Mouse (Mus musculus) spleen, adult 2 months (tissue): ENCODE data around the gene Nr2e1.

Source experiments
- CTCF ChIP-seq: fragments of 200-500 bp; IDR thresholded peaks from 2 replicates; pipeline ENCODE4 v1.5.1; 2011; ENCODE audit warnings: mild to moderate bottlenecking, inconsistent platforms; ENCODE audit not compliant: insufficient read depth, insufficient read length, insufficient replicate concordance; ENCODE audit errors: extremely low read depth
- POLR2A ChIP-seq: fragments of 200-500 bp; IDR thresholded peaks from 2 replicates; pipeline ENCODE4 v1.6.1; 2011; ENCODE audit warnings: low read depth, low read length, inconsistent platforms

DNA sequence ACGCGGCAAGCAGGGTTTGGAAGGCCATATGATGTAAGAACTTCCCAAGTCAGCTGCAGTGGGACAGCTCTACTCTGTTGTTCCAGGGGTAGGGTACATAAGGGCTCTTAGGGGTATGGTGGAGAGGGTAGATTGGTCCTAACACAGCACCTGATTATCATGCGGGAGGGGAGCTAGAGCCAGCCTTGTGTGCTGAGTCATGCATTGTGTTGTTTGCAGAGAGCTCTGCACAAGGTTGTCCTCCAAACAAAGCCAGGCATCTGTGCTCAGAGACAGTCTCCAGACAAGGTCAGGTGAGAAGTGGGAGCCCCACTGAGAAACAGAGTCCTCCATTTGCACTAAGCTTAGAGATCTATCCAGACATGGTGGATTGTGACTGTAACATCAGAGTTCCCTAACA lies 36.9 kb downstream of the Nr2e1 start:
- TF ChIP-seq CTCF (no peak), POLR2A (no peak)
